Mouse (Mus musculus): ENCODE results near the gene Gpat3.

DNA sequence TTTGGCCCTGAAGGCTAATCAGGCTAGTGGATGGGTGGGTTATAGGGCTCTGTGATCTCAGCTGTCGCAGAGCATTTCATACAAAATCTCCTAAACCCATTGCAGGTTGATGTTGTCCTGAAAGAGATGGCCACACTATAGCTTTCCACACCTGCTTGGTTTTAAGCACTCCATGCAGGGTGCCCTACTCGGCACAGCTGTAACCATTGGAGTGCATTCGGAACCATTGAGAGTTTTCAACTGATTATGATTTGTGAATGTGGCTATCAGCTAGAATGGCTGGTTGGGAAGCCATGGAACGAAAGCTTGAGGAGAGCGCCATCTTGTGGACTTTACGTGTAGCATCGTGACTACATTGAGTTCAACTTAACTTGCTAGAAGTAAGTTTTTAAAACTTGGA, 69.5 kb downstream of the Gpat3 start:
- TF ChIP-seq POLR2A (IDR thresholded peaks at IDR 0.05; ENCODE audit: insufficient read length, low read depth) (no peak), MYOG (IDR thresholded peaks at IDR 0.05; ENCODE audit: control insufficient read depth in 1 of 3, insufficient read depth in 1 of 3, insufficient read length in 2 of 3, low read depth in 2 of 3) (no peak), USF1 (IDR thresholded peaks at IDR 0.05; ENCODE audit: low read depth) (no peak), TCF12 (IDR thresholded peaks at IDR 0.05; ENCODE audit: insufficient read depth, poor library complexity, severe bottlenecking) (no peak), E2F4 (IDR thresholded peaks at IDR 0.05; ENCODE audit: insufficient read depth) (no peak)

Data from myocyte (in vitro differentiated cells).